Mouse (Mus musculus): Measurements from ENCODE around the gene Zfp846.

- TF ChIP-seq EP300 (IDR thresholded peaks at IDR 0.05) (no peak), CTCF (IDR thresholded peaks at IDR 0.05) (no peak)
These were observed 26.2 kb downstream of the Zfp846 start for GRCm38 (mm10) chr9:20607100-20607974.
